Mouse (Mus musculus): ENCODE results near the gene Nupl2. TPM values are rescaled to one million over a fixed set of nuclear protein-coding genes. Genes with fewer than 3 reads are reported as not detected.

The Nupl2 gene
- polyA plus RNA-seq, 1 experiment from 2014 or later, result 6.0 TPM

DNA sequence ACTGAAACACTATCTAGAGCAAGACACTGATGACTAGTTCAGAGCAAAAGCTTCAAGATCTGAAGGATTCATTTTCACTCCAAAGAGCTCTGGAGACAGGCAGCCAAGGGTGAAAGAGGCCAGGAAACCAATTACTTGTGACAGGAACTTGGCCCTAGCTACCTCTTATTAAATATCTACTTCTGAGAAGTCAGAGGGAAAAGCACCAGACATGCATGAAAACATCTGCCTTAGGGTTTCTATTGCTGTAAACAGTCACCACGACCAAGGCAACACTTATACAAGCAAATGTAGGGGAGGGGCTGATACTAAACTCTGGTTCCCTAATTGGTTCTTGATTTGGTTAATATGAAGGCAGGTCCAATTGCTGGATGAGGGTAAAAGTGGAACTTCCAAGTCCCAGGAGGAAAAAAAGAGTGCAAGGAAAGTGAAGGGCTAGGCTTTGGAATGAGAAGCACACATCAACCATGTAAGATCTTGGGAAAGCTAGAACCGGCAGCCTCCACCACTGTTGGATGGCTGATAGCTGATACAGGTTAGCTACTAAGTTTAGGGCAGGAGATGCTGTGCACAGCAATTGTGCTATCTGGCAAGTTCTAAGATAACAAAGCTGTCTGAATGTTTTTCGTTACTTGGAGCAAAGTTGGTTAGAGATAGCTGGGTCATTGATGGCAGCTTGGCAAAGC, 49.2 kb downstream of the Nupl2 start:
- no peak overlapping the region for H3K4me2 ChIP-seq
- H3K27me3 ChIP-seq, result no peaks in the 10 kb centered on the region
- 33% methylated on average over 3 of the region's 3 CpGs for WGBS (ENCODE audit: insufficient replicate concordance)
- H3K9me3 ChIP-seq (replicated peaks), result no peaks in the 10 kb centered on the region
- no peak overlapping the region for H3K27ac ChIP-seq (replicated peaks)
- H3K4me3 ChIP-seq (replicated peaks), result no peak overlapping the region
- no peaks in the 10 kb centered on the region for H3K4me1 ChIP-seq (replicated peaks)
- ATAC-seq (ENCODE audit: insufficient read depth), result no peak
- H3K9ac ChIP-seq, result no peak overlapping the region
- H3K36me3 ChIP-seq (replicated peaks), result no peaks in the 10 kb centered on the region

DNA sequence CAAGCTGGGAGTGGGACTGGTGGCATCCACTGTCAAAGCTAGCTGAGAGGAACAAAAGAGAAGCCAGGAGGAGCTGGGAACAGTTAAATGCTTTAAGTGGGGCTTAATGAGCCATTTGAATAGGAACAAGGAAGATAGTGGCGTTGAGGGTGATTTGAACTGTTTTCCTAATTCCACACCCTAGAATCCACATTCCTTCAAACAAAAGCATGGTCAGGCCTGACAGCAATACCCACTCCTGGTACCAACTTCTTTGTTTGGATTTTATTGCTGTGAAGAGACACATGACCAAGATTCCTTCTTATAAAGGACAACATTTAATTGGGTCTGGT, 49.8 kb downstream of the Nupl2 start:
- Histone ChIP-seq H3K9me3 (replicated peaks) (no peaks in the 10 kb centered on the region), H3K27me3 (no peaks in the 10 kb centered on the region), H3K4me2 (no peak overlapping the region), H3K4me3 (replicated peaks) (no peak overlapping the region), H3K9ac (no peak overlapping the region), H3K4me1 (replicated peaks) (no peaks in the 10 kb centered on the region), H3K27ac (replicated peaks) (no peak overlapping the region), H3K36me3 (replicated peaks) (no peaks in the 10 kb centered on the region)
- no peak for ATAC-seq (ENCODE audit: insufficient read depth)
- 66% methylated on average over 1 of the region's 1 CpGs for WGBS (ENCODE audit: insufficient replicate concordance)

DNA sequence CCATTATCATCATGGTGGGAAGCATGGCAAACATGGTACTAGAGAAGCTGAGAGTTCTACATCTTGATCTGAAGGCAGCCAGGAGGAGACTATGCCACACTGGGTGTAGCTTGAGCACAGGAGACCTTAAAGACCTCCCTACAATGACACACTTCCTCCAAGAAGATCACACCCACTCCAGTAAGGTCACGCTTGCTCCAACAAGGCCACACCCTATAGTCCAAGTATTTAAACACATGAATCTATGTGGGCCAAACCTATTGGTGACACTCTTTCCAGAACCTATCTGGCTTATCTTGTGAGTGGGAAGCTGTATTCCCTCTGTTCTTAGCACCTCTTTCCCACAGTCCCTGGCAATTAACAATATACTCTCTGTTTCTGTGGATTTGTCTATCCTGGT, 50.1 kb downstream of the Nupl2 start:
- Histone ChIP-seq H3K36me3 (replicated peaks) (no peaks in the 10 kb centered on the region), H3K9me3 (replicated peaks) (no peaks in the 10 kb centered on the region), H3K27me3 (no peaks in the 10 kb centered on the region), H3K4me3 (replicated peaks) (no peak overlapping the region), H3K27ac (replicated peaks) (no peak overlapping the region), H3K4me2 (no peak overlapping the region), H3K4me1 (replicated peaks) (no peaks in the 10 kb centered on the region), H3K9ac (no peak overlapping the region)
- 49% methylated on average over 1 of the region's 1 CpGs for WGBS (ENCODE audit: insufficient replicate concordance)
- no peak for ATAC-seq (ENCODE audit: insufficient read depth)

Other genes starting within 250 kb of the Nupl2 start
- gene Fam126a, start 134.3 kb upstream of the Nupl2 start, polyA plus RNA-seq (2015; fragmentation: Nextera tagmentation; extraction: Ambion mirVana), result 55.0 and 56.9 TPM in 2 replicates
- 18.2 and 19.6 TPM in 2 replicates for gene Klhl7, start 64.4 kb upstream of the Nupl2 start, polyA plus RNA-seq (2015; fragmentation: Nextera tagmentation; extraction: Ambion mirVana)
- gene Kcnh2, start 186.6 kb downstream of the Nupl2 start, polyA plus RNA-seq (2015; fragmentation: Nextera tagmentation; extraction: Ambion mirVana), result 0.35 and 0.68 TPM in 2 replicates
- gene Nos3, start 199.8 kb downstream of the Nupl2 start, polyA plus RNA-seq (2015; fragmentation: Nextera tagmentation; extraction: Ambion mirVana), result 2.1 and 2.5 TPM in 2 replicates
- gene Atg9b, start 227.2 kb downstream of the Nupl2 start, polyA plus RNA-seq (2015; fragmentation: Nextera tagmentation; extraction: Ambion mirVana), result 0.58 and 2.2 TPM in 2 replicates
- 25.6 and 30.8 TPM in 2 replicates for gene Abcb8, start 228.7 kb downstream of the Nupl2 start, polyA plus RNA-seq (2015; fragmentation: Nextera tagmentation; extraction: Ambion mirVana)
- not detected in 2 replicates for gene Asic3, start 248.4 kb downstream of the Nupl2 start, polyA plus RNA-seq (2015; fragmentation: Nextera tagmentation; extraction: Ambion mirVana)